Mouse (Mus musculus): ENCODE measurements around the gene Clpx. TPM values are rescaled to one million over a fixed set of nuclear protein-coding genes. Genes with fewer than 3 reads are reported as not detected.

The Clpx gene
- total RNA-seq (2023), result 10 to 100 TPM; 18.7 to 19.0 TPM

GRCm38 (mm10) chr9:65293973-65294715 is at the start of gene Clpx:
Gene Clpx (plus strand): TSS chr9:65294260.

GRCm38 (mm10) chr9:65264959-65265358 is 29.1 kb upstream of the Clpx start, which contains the start of gene Cilp:
Gene Cilp (plus strand): TSS chr9:65265180.

GRCm38 (mm10) chr9:65345854-65346475 is 51.9 kb downstream of the Clpx start, which contains the start of gene Pdcd7:
Gene Pdcd7 (plus strand): TSS chr9:65346104.

DNA sequence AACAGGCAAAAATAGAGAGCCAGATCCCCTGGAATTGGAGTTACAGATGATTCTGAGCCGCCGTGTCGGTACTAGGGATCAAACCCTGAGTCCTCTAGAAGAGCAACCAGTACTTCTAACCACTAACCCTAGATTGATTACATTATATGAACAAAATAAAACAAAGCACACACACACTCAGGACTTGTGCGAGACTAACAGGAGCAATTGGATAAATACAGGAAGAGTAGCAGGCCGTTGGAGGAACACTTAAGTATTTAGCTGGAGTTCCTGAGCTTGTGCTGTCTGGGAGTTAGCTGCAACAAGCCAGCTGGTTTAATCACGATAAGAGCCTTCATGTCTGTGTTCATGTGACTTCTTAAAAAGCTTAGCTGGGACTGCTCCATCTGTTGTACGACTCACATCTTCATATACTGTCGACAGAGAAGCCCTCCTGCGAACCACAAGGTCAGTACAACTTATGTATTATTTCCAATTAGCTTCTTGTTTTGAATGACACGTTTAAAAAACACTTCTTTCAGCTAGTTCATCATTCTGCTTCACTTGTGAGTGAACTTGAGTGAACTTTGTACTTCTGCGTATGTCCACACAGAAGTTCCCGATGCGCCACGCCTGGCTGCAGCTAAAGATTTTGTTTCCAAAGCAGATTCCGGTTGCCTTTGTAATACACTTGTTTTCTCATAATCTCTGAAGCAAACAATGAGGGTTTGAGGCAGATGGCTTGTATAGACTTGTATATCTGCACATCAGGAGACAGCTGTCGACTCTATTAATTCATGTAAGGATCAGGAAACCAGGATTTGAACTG is 66.8 kb downstream of the Clpx start, which contains the start of gene Ubap1l:
Gene Ubap1l, plus strand, starts transcription at position 401 of the 808 bp plus-strand sequence.

Other genes starting within 250 kb of the Clpx start
- not detected for gene Igdcc4, start 192.8 kb upstream of the Clpx start, total RNA-seq (2023)
- gene Igdcc3, start 153.1 kb upstream of the Clpx start, total RNA-seq (2023), result not detected
- 1 to 10 TPM; 2.9 to 3.5 TPM for gene Parp16, start 98.9 kb upstream of the Clpx start, total RNA-seq (2023)
- not detected for gene Cilp, start 29.1 kb upstream of the Clpx start, total RNA-seq (2023)
- 10 to 100 TPM; 12.2 to 12.7 TPM for gene Pdcd7, start 51.8 kb downstream of the Clpx start, total RNA-seq (2023)
- gene Ubap1l, start 66.8 kb downstream of the Clpx start, total RNA-seq (2023), result under 1 TPM in 1 of 2 experiments, not detected in 1; 0.47 TPM
- not detected for gene Kbtbd13, start 97.4 kb downstream of the Clpx start, total RNA-seq (2023)
- gene Rasl12, start 104.2 kb downstream of the Clpx start, total RNA-seq (2023), result not detected
- gene Slc51b, start 128.7 kb downstream of the Clpx start, total RNA-seq (2023), result not detected
- 1 to 10 TPM; 4.9 to 7.3 TPM for gene Mtfmt, start 141.5 kb downstream of the Clpx start, total RNA-seq (2023)
- 10 to 100 TPM; 63.4 to 78.5 TPM for gene Spg21, start 166.7 kb downstream of the Clpx start, total RNA-seq (2023)
- gene Ankdd1a, start 225.9 kb downstream of the Clpx start, total RNA-seq (2023), result 1 to 10 TPM in 1 of 2 experiments, under 1 TPM in 1; 0.38 to 1.0 TPM